Mouse (Mus musculus): ENCODE measurements around the gene 1700011L22Rik. TPM values are rescaled to one million over a fixed set of nuclear protein-coding genes. Genes with fewer than 3 reads are reported as not detected.

1700011L22Rik gene
- polyA plus RNA-seq, 1 experiment = not detected

GRCm38 (mm10) chr8:79253742-79254141 lies 5.4 kb upstream of the 1700011L22Rik start:
- no peak overlapping the region for H3K4me3 ChIP-seq (ENCODE audit: insufficient read depth, low read length)
- TF ChIP-seq CTCF (IDR thresholded peaks at IDR 0.05; ENCODE audit: borderline replicate concordance, insufficient read depth, low read length) = no peak
- TF ChIP-seq POLR2A (IDR thresholded peaks at IDR 0.05; ENCODE audit: low read depth, low read length) = no peak
- peaks cover 7% of the 10 kb centered on the region; the same call in 1 of the 2 replicates for H3K4me1 ChIP-seq (ENCODE audit: control insufficient read depth, insufficient read depth, low read length)
- H3K27ac ChIP-seq (ENCODE audit: insufficient read depth, low read length) = no peak overlapping the region

GRCm38 (mm10) chr8:79243422-79243821 lies 4.9 kb downstream of the 1700011L22Rik start:
- H3K4me1 ChIP-seq (ENCODE audit: control insufficient read depth, insufficient read depth, low read length) = no peaks in the 10 kb centered on the region; the same call in 1 of the 2 replicates
- no peak overlapping the region for H3K4me3 ChIP-seq (ENCODE audit: insufficient read depth, low read length)
- no peak for TF ChIP-seq CTCF (IDR thresholded peaks at IDR 0.05; ENCODE audit: borderline replicate concordance, insufficient read depth, low read length)
- no peak for TF ChIP-seq POLR2A (IDR thresholded peaks at IDR 0.05; ENCODE audit: low read depth, low read length)
- no peak overlapping the region for H3K27ac ChIP-seq (ENCODE audit: insufficient read depth, low read length)

- no peak overlapping the region for H3K4me3 ChIP-seq (ENCODE audit: insufficient read depth, low read length)
- no peaks in the 10 kb centered on the region; the same call in 1 of the 2 replicates for H3K4me1 ChIP-seq (ENCODE audit: control insufficient read depth, insufficient read depth, low read length)
- TF ChIP-seq POLR2A (IDR thresholded peaks at IDR 0.05; ENCODE audit: low read depth, low read length) (no peak), CTCF (IDR thresholded peaks at IDR 0.05; ENCODE audit: borderline replicate concordance, insufficient read depth, low read length) (no peak)
- H3K27ac ChIP-seq (ENCODE audit: insufficient read depth, low read length) = no peak overlapping the region
Observed at GRCm38 (mm10) chr8:79239996-79240395, 8.4 kb downstream of the 1700011L22Rik start.

GRCm38 (mm10) chr8:79239320-79239719 lies 9.1 kb downstream of the 1700011L22Rik start:
- no peak overlapping the region for H3K4me3 ChIP-seq (ENCODE audit: insufficient read depth, low read length)

GRCm38 (mm10) chr8:79229266-79229888 lies 19.0 kb downstream of the 1700011L22Rik start:
- no peaks in the 10 kb centered on the region for H3K4me1 ChIP-seq (ENCODE audit: control insufficient read depth, insufficient read depth, low read length)
- no peak overlapping the region for H3K4me3 ChIP-seq (ENCODE audit: insufficient read depth, low read length)
- no peak for TF ChIP-seq POLR2A (IDR thresholded peaks at IDR 0.05; ENCODE audit: low read depth, low read length)
- no peak for TF ChIP-seq CTCF (IDR thresholded peaks at IDR 0.05; ENCODE audit: borderline replicate concordance, insufficient read depth, low read length)
- H3K27ac ChIP-seq (ENCODE audit: insufficient read depth, low read length) = no peak overlapping the region

More at GRCm38 (mm10) chr8:79239320-79239719, 9.1 kb downstream of the 1700011L22Rik start:
- H3K4me1 ChIP-seq (ENCODE audit: control insufficient read depth, insufficient read depth, low read length) = no peaks in the 10 kb centered on the region; the same call in 1 of the 2 replicates
- no peak for TF ChIP-seq POLR2A (IDR thresholded peaks at IDR 0.05; ENCODE audit: low read depth, low read length)
- TF ChIP-seq CTCF (IDR thresholded peaks at IDR 0.05; ENCODE audit: borderline replicate concordance, insufficient read depth, low read length) = no peak
- no peak overlapping the region for H3K27ac ChIP-seq (ENCODE audit: insufficient read depth, low read length)

- no peak overlapping the region for H3K27ac ChIP-seq (ENCODE audit: insufficient read depth, low read length)
- H3K4me3 ChIP-seq (ENCODE audit: insufficient read depth, low read length) = no peak overlapping the region
- TF ChIP-seq POLR2A (IDR thresholded peaks at IDR 0.05; ENCODE audit: low read depth, low read length) (no peak), CTCF (IDR thresholded peaks at IDR 0.05; ENCODE audit: borderline replicate concordance, insufficient read depth, low read length) (no peak)
- no peaks in the 10 kb centered on the region for H3K4me1 ChIP-seq (ENCODE audit: control insufficient read depth, insufficient read depth, low read length)
Observed at GRCm38 (mm10) chr8:79227916-79228315, 20.5 kb downstream of the 1700011L22Rik start.

GRCm38 (mm10) chr8:79227194-79227593 lies 21.2 kb downstream of the 1700011L22Rik start:
- TF ChIP-seq POLR2A (IDR thresholded peaks at IDR 0.05; ENCODE audit: low read depth, low read length) = no peak
- TF ChIP-seq CTCF (IDR thresholded peaks at IDR 0.05; ENCODE audit: borderline replicate concordance, insufficient read depth, low read length) = no peak
- H3K4me1 ChIP-seq (ENCODE audit: control insufficient read depth, insufficient read depth, low read length) = peaks cover 3% of the 10 kb centered on the region; the same call in 1 of the 2 replicates
- no peak overlapping the region for H3K27ac ChIP-seq (ENCODE audit: insufficient read depth, low read length)
- H3K4me3 ChIP-seq (ENCODE audit: insufficient read depth, low read length) = no peak overlapping the region

- Histone ChIP-seq H3K4me3 (ENCODE audit: insufficient read depth, low read length) (no peak overlapping the region), H3K4me1 (ENCODE audit: control insufficient read depth, insufficient read depth, low read length) (peaks cover 5% of the 10 kb centered on the region; the same call in 1 of the 2 replicates), H3K27ac (ENCODE audit: insufficient read depth, low read length) (no peak overlapping the region)
- TF ChIP-seq CTCF (IDR thresholded peaks at IDR 0.05; ENCODE audit: borderline replicate concordance, insufficient read depth, low read length) (no peak), POLR2A (IDR thresholded peaks at IDR 0.05; ENCODE audit: low read depth, low read length) (no peak)
Observed at GRCm38 (mm10) chr8:79226046-79226445, 22.3 kb downstream of the 1700011L22Rik start.

- no peak overlapping the region for H3K4me3 ChIP-seq (ENCODE audit: insufficient read depth, low read length)
- H3K27ac ChIP-seq (ENCODE audit: insufficient read depth, low read length) = no peak overlapping the region
- TF ChIP-seq POLR2A (IDR thresholded peaks at IDR 0.05; ENCODE audit: low read depth, low read length) = no peak
- no peak for TF ChIP-seq CTCF (IDR thresholded peaks at IDR 0.05; ENCODE audit: borderline replicate concordance, insufficient read depth, low read length)
- H3K4me1 ChIP-seq (ENCODE audit: control insufficient read depth, insufficient read depth, low read length) = peaks cover 5% of the 10 kb centered on the region; the same call in 1 of the 2 replicates
Observed at GRCm38 (mm10) chr8:79225586-79225985, 22.8 kb downstream of the 1700011L22Rik start.

- H3K4me3 ChIP-seq (ENCODE audit: insufficient read depth, low read length) = no peak overlapping the region
- H3K4me1 ChIP-seq (ENCODE audit: control insufficient read depth, insufficient read depth, low read length) = peaks cover 5% of the 10 kb centered on the region; the same call in 1 of the 2 replicates
- no peak for TF ChIP-seq CTCF (IDR thresholded peaks at IDR 0.05; ENCODE audit: borderline replicate concordance, insufficient read depth, low read length)
- TF ChIP-seq POLR2A (IDR thresholded peaks at IDR 0.05; ENCODE audit: low read depth, low read length) = no peak
- no peak overlapping the region for H3K27ac ChIP-seq (ENCODE audit: insufficient read depth, low read length)
Observed at GRCm38 (mm10) chr8:79224363-79224762, 24.0 kb downstream of the 1700011L22Rik start.
